ENCODE assay signal across 36 mouse cellular contexts in the genomic region with DNA sequence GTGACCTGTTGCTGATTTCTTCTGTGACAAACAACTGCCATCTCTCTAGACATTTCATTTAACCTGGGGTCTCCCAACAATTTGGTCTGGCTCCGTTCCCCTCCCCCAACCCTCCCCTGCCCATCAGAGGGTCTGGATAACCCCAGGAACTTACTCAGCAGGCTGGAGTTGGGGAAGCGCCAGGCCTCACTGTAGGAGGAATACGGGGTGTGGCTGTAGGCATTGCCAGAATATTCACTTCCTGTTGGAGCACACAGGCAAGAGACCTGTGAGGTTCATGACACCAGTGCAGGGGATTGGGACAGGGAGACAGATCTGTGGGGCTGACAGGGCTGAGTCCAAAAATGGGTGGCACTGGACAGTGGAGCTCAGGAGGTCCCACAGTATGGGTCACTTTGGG. TPM values are rescaled to one million over a fixed set of nuclear protein-coding genes. Genes with fewer than 3 reads are reported as not detected.
DNase-seq lines count a peak whose midpoint lies in the region; ATAC-seq and TF ChIP-seq lines count a peak whose summit lies in the region.
"Had no signal": no experiment of that assay in that cellular context is flagged by ENCODE, and none has a peak within 500 bp of the region (broad histone marks: within the 10 kb centered on the region; RNA-seq: fewer than 3 reads in every experiment).

No protein-coding gene starts in this region.

- TF ChIP-seq EP300 in stomach, postnatal 0 days (optimal IDR thresholded peaks at IDR 0.05) = no peak

- no peak overlapping the region for H3K4me3 ChIP-seq in intestine, postnatal 0 days (ENCODE audit: low read depth, low read length)
- no peak overlapping the region for H3K4me3 ChIP-seq in stomach, postnatal 0 days (ENCODE audit: low read depth, low read length)
- no peak overlapping the region for H3K4me3 ChIP-seq in midbrain, embryonic 14.5 days (replicated peaks; ENCODE audit: low read depth, low read length)
- H3K4me3 ChIP-seq: embryonic facial prominence, embryonic 12.5 days; forebrain, embryonic 15.5 days; hindbrain, embryonic 12.5 days; limb, embryonic 10.5 days; limb, embryonic 15.5 days; liver, embryonic 13.5 days; megakaryocyte, embryonic 14.5 days; midbrain, embryonic 12.5 days had no signal

- no peak for TF ChIP-seq CTCF in intestine, postnatal 0 days (IDR thresholded peaks at IDR 0.05; ENCODE audit: low read depth)
- no peak for TF ChIP-seq CTCF in stomach, postnatal 0 days (IDR thresholded peaks at IDR 0.05; ENCODE audit: low read depth)

- peaks cover 10% of the 10 kb centered on the region for H3K4me1 ChIP-seq in intestine, postnatal 0 days (replicated peaks; ENCODE audit: control insufficient read depth, insufficient read depth, low read length)
- no peaks in the 10 kb centered on the region for H3K4me1 ChIP-seq in stomach, postnatal 0 days (replicated peaks; ENCODE audit: control insufficient read depth, insufficient read depth)
- H3K4me1 ChIP-seq in midbrain, embryonic 14.5 days (ENCODE audit: control insufficient read depth, insufficient read depth, low read length) = peaks cover 3% of the 10 kb centered on the region; the same call in 1 of the 2 replicates
- H3K4me1 ChIP-seq: embryonic facial prominence, embryonic 12.5 days; hindbrain, embryonic 12.5 days; limb, embryonic 10.5 days; limb, embryonic 15.5 days; liver, embryonic 13.5 days had no signal

- H3K27ac ChIP-seq in intestine, postnatal 0 days (ENCODE audit: low read depth, low read length) = no peak overlapping the region
- no peak overlapping the region for H3K27ac ChIP-seq in stomach, postnatal 0 days (replicated peaks)
- H3K27ac ChIP-seq in midbrain, embryonic 14.5 days (replicated peaks; ENCODE audit: low read depth, low read length) = no peak overlapping the region
- H3K27ac ChIP-seq: embryonic facial prominence, embryonic 12.5 days; forebrain, embryonic 15.5 days; hindbrain, embryonic 12.5 days; hindbrain, postnatal 0 days; limb, embryonic 10.5 days; limb, embryonic 15.5 days; liver, embryonic 13.5 days; midbrain, embryonic 12.5 days had no signal

- ATAC-seq in granulocyte monocyte progenitor cell, adult 5-6 weeks (replicated peaks; ENCODE audit: poor library complexity, severe bottlenecking) = 0 out of 2 replicates have a peak, but pooled peaks have one; percentile 45
- ATAC-seq in intestine, postnatal 0 days = peak; percentile 65
- peak; percentile 63; the same call in 1 of the 2 replicates for ATAC-seq in stomach, postnatal 0 days (ENCODE audit: low FRiP score, low TSS enrichment)
- ATAC-seq in midbrain, embryonic 14.5 days (ENCODE audit: low FRiP score, low TSS enrichment) = no peak
- ATAC-seq: forebrain, embryonic 15.5 days; hindbrain, postnatal 0 days; lung, postnatal 0 days had no signal

- 51% methylated on average over 3 of the region's 3 CpGs for WGBS in intestine, postnatal 0 days
- 57% methylated on average over 3 of the region's 3 CpGs for WGBS in stomach, postnatal 0 days
- 82% methylated on average over 3 of the region's 3 CpGs for WGBS in midbrain, embryonic 14.5 days

- no peaks in the 10 kb centered on the region for H3K27me3 ChIP-seq in intestine, postnatal 0 days (replicated peaks; ENCODE audit: control insufficient read depth, insufficient read depth, low read length)
- no peaks in the 10 kb centered on the region for H3K27me3 ChIP-seq in stomach, postnatal 0 days (ENCODE audit: control insufficient read depth, insufficient read depth, low read length)
- H3K27me3 ChIP-seq in midbrain, embryonic 14.5 days (ENCODE audit: control insufficient read depth, insufficient read depth, low read length) = no peaks in the 10 kb centered on the region; the same call in 1 of the 2 replicates
- H3K27me3 ChIP-seq: embryonic facial prominence, embryonic 12.5 days; forebrain, embryonic 15.5 days; hindbrain, embryonic 12.5 days; limb, embryonic 15.5 days; liver, embryonic 13.5 days had no signal

- no peak overlapping the region for H3K9ac ChIP-seq in intestine, postnatal 0 days (ENCODE audit: low read depth, low read length)
- H3K9ac ChIP-seq in stomach, postnatal 0 days (ENCODE audit: low read length) = no peak overlapping the region
- H3K9ac ChIP-seq in midbrain, embryonic 14.5 days (replicated peaks; ENCODE audit: low read length) = no peak overlapping the region
- H3K9ac ChIP-seq: embryonic facial prominence, embryonic 12.5 days; forebrain, embryonic 15.5 days; hindbrain, embryonic 12.5 days; limb, embryonic 15.5 days; liver, embryonic 13.5 days; midbrain, embryonic 12.5 days had no signal

- no peaks in the 10 kb centered on the region for H3K9me3 ChIP-seq in intestine, postnatal 0 days (ENCODE audit: control insufficient read depth)
- no peaks in the 10 kb centered on the region for H3K9me3 ChIP-seq in stomach, postnatal 0 days (ENCODE audit: control insufficient read depth, low read length)
- no peaks in the 10 kb centered on the region for H3K9me3 ChIP-seq in midbrain, embryonic 14.5 days (ENCODE audit: control insufficient read depth, low read length)
- H3K9me3 ChIP-seq: embryonic facial prominence, embryonic 12.5 days; forebrain, embryonic 15.5 days; G1E; hindbrain, embryonic 12.5 days; limb, embryonic 10.5 days; limb, embryonic 15.5 days; liver, embryonic 13.5 days; megakaryocyte, embryonic 14.5 days; midbrain, embryonic 12.5 days had no signal

- H3K4me2 ChIP-seq in intestine, postnatal 0 days (replicated peaks; ENCODE audit: low read depth) = no peak overlapping the region
- no peak overlapping the region for H3K4me2 ChIP-seq in stomach, postnatal 0 days (replicated peaks; ENCODE audit: low read depth)
- no peak overlapping the region for H3K4me2 ChIP-seq in midbrain, embryonic 14.5 days (ENCODE audit: low read length)
- H3K4me2 ChIP-seq: embryonic facial prominence, embryonic 12.5 days; forebrain, embryonic 15.5 days; heart, embryonic 11.5 days; hindbrain, embryonic 12.5 days; limb, embryonic 15.5 days; liver, embryonic 13.5 days; midbrain, embryonic 12.5 days had no signal

- peak; percentile 32 for DNase-seq in kidney, postnatal 10 days
- no peak for DNase-seq in kidney, postnatal 14 days
- peak; percentile 48 for DNase-seq in stomach, postnatal 0 days (ENCODE audit: low spot score)
- DNase-seq in midbrain, embryonic 14.5 days = no peak
- no peak for DNase-seq in left cerebral cortex, postnatal 36 days (ENCODE audit: low spot score in 2 of 2)
- DNase-seq: adrenal gland, postnatal 14 days; cerebellum, adult 11 months; cerebellum, adult 9-10 months; embryo, embryonic 11 days; gastrocnemius, postnatal 25 days; heart, adult 18-20 months; heart, postnatal 36 days; liver, embryonic 13.5 days; lung, adult 18-20 months; right cerebral cortex, postnatal 25 days had no signal

- intact Hi-C loops in left cerebral cortex, postnatal 36 days (cut with DNase I) = no loop called here

- no peaks in the 10 kb centered on the region for H3K36me3 ChIP-seq in intestine, postnatal 0 days (ENCODE audit: control insufficient read depth, insufficient read depth)
- no peaks in the 10 kb centered on the region for H3K36me3 ChIP-seq in stomach, postnatal 0 days (ENCODE audit: control insufficient read depth, insufficient read depth, low read length)
- H3K36me3 ChIP-seq in midbrain, embryonic 14.5 days (ENCODE audit: control insufficient read depth, insufficient read depth, low read length) = no peaks in the 10 kb centered on the region
- H3K36me3 ChIP-seq: embryonic facial prominence, embryonic 12.5 days; forebrain, embryonic 15.5 days; G1E; hindbrain, embryonic 12.5 days; limb, embryonic 10.5 days; limb, embryonic 15.5 days; liver, embryonic 13.5 days; midbrain, embryonic 12.5 days had no signal

RNA-seq across cellular contexts. Expression of gene Pax8, which starts 52.6 kb away (rescaled TPM):
- total RNA-seq in granulocyte monocyte progenitor cell, adult 5-6 weeks (2014; fragmentation: Nextera tagmentation) = 1.0 TPM in 1 of 2 replicates, not detected in the other
- total RNA-seq in granulocyte monocyte progenitor cell, adult 5-6 weeks (2017) = 0.34 TPM in 1 of 2 replicates, not detected in the other
- 0.52 and 0.64 TPM in 2 replicates for polyA plus RNA-seq in intestine, postnatal 0 days (2015; fragmentation: Nextera tagmentation; extraction: Ambion mirVana)
- 0.08 and 0.15 TPM in 2 replicates for polyA plus RNA-seq in stomach, postnatal 0 days (2015; fragmentation: Nextera tagmentation; extraction: Ambion mirVana)
- polyA plus RNA-seq in midbrain, embryonic 14.5 days (2014; fragmentation: Nextera tagmentation; extraction: Ambion mirVana) = 4.5 and 5.4 TPM in 2 replicates
- not detected for total RNA-seq in left cerebral cortex, postnatal 36 days (2021)
- total RNA-seq: adrenal gland, postnatal 14 days; gastrocnemius, adult 18-20 months; gastrocnemius, postnatal 25 days; heart, adult 18-20 months; heart, postnatal 36 days; layer of hippocampus, adult 8-10 months; layer of hippocampus, postnatal 25 days; left cerebral cortex, adult 8-10 months; monocyte, adult 5-6 weeks had no signal
- polyA plus RNA-seq: frontal cortex, adult 2 months; G1E; heart, embryonic 16.5 days; lung, postnatal 0 days; spleen, adult 2 months had no signal

RNA-seq across cellular contexts. Expression of gene Psd4, which starts 55.4 kb away (rescaled TPM):
- 76.9 and 91.0 TPM in 2 replicates for total RNA-seq in granulocyte monocyte progenitor cell, adult 5-6 weeks (2014; fragmentation: Nextera tagmentation)
- 62.4 and 64.6 TPM in 2 replicates for total RNA-seq in granulocyte monocyte progenitor cell, adult 5-6 weeks (2017)
- polyA plus RNA-seq in intestine, postnatal 0 days (2015; fragmentation: Nextera tagmentation; extraction: Ambion mirVana) = 5.2 and 5.4 TPM in 2 replicates
- 9.2 and 10.2 TPM in 2 replicates for polyA plus RNA-seq in stomach, postnatal 0 days (2015; fragmentation: Nextera tagmentation; extraction: Ambion mirVana)
- polyA plus RNA-seq in midbrain, embryonic 14.5 days (2014; fragmentation: Nextera tagmentation; extraction: Ambion mirVana) = 0.07 and 0.18 TPM in 2 replicates
- total RNA-seq in left cerebral cortex, postnatal 36 days (2021) = 1 to 10 TPM; 2.1 to 3.0 TPM

Comparison
In these comparisons a context has a peak if more than half of its experiments do, and no peak if none do; other contexts are left out.
1. DNase-seq: peak in kidney, postnatal 10 days (single experiment) and stomach, postnatal 0 days (single experiment); none in kidney, postnatal 14 days (single experiment), midbrain, embryonic 14.5 days (single experiment) and left cerebral cortex, postnatal 36 days (0 of 2).